Mouse (Mus musculus): ENCODE measurements at regions not wholly inside any gene's neighbourhood (a gene's known extent, or its start where the extent isn't known, plus 50 kb on each side); places are given as distances from the start of the nearest gene placed in this dataset.

- peak; percentile 77 for DNase-seq (ENCODE audit: low read depth, low spot score)
Observed at GRCm38 (mm10) chr13:13076161-13076560, 71.0 kb upstream of the Prl2c2 start.

Data from 3T3-L1 (cell line).